Mouse (Mus musculus): ENCODE results near the gene Ppp1r8.

DNA sequence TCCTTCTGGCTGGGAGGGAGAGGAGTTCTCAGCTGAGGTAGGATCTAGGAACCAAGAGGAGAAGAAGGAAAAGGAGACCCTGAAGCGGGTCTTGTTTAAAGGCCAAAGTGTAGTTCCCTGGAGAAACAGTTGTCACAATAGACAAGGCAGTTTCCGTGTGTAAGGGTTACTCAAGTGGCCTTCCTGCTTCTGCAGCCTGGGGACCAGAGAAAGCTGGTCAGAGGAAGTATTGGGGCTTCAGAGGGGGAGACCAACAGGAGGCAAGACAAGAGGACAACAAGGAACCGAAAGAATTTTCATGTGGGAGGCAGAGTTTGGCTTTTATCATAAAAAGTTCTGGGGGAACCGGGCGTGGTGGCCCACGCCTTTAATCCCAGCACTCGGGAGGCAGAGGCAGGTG lies 26.6 kb downstream of the Ppp1r8 start:
- TF ChIP-seq CTCF (conservative IDR thresholded peaks at IDR 0.05; ENCODE audit: low read length), result no peak
- no peak for TF ChIP-seq NANOG (IDR thresholded peaks at IDR 0.05; ENCODE audit: borderline replicate concordance, low read length)
- no peak for TF ChIP-seq POU5F1 (IDR thresholded peaks at IDR 0.05; ENCODE audit: borderline replicate concordance, low read length)

Data from E14TG2a.4 (cell line).